Mouse (Mus musculus) cerebellum, postnatal 14 days (tissue): ENCODE results near the gene Ppp1r13b.
"Not testable (repeated sequence)": the region's sequence is repeated elsewhere in the genome, so short reads cannot be mapped to it uniquely, and the experiment has no call there.

Experiments
- DNase-seq, 2 experiments: peaks; one replicate each; pipeline ENCODE4 v3.0.0; 2021; ENCODE audit warnings: mixed read lengths in 2 of 2

Gene Ppp1r13b

GRCm38 (mm10) chr12:111907970-111908681, at the start of gene Ppp1r13b:
Ppp1r13b (minus strand) TSS chr12:111908110.
- DNase-seq, result peak; percentile 97

- no peak for DNase-seq
Observed at GRCm38 (mm10) chr12:111956173-111956572, 48.3 kb upstream of the Ppp1r13b start.

DNA sequence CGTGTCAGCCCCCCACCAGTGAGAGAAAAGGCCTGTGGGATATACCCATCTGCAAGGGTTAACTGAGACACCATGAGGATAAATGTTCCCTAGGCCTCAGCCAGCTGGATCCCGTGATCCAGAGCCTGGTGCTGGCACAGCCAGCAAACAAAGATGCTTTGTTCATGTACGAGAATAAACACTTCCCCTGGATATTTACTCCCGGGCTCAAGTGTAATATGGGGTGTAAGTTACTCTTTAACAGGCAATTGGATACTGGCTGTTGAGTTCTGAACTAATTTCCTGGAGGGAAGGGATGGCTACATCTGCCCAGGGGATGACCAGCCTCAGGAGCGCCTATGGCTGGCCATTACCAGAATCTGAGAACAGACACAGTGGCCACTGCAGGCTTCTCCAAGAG, 43.8 kb upstream of the Ppp1r13b start:
- no peak for DNase-seq

DNA sequence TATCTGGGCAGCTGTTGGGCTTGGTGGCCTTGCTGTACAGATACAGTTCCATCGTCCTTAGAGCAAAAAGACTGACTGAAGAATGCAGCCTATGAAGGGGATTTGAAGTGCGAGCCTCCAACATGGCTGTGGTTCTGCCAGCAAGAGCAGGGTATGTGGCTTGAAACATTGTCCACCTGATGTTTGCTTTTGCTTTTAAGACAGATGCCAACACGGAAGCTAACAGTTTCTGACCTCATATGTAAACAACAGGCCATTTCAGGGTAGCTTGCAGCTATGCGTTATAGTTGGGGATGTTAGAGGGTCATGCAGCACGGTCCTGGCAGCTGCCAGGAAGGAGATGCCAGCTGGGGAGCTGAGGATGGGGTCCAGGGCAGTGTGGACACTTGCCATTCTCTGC, 42.6 kb upstream of the Ppp1r13b start:
- peak in 1 of 2 experiments; percentile 1 for DNase-seq

DNA sequence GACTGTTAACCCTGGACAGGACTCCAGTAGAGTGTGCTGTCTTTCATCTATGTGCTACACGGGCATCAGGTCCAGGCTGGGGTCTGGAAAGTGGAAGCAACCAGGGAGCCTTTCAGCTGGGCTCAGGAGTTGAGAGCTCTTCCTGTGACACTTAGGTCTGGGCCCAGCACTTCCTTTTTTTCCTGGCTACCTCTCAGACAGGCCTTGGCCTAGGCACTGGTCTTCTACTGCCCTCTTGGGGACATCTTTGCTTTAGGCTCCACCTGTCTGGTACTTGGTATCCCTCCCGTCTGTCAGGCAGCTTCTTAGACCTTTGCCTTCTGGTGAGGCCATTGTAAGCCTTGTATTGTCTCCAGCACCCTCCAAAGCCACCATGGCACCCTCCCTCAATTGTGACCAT, 38.8 kb upstream of the Ppp1r13b start:
- DNase-seq, result peak; percentile 78 to 80

- DNase-seq, result not testable (repeated sequence)
Observed at GRCm38 (mm10) chr12:111945765-111946655, 38.1 kb upstream of the Ppp1r13b start.

GRCm38 (mm10) chr12:111945115-111945514, 37.2 kb upstream of the Ppp1r13b start:
- DNase-seq, result no peak

- DNase-seq, result not testable (repeated sequence)
Observed at GRCm38 (mm10) chr12:111944065-111944987, 36.4 kb upstream of the Ppp1r13b start.

DNA sequence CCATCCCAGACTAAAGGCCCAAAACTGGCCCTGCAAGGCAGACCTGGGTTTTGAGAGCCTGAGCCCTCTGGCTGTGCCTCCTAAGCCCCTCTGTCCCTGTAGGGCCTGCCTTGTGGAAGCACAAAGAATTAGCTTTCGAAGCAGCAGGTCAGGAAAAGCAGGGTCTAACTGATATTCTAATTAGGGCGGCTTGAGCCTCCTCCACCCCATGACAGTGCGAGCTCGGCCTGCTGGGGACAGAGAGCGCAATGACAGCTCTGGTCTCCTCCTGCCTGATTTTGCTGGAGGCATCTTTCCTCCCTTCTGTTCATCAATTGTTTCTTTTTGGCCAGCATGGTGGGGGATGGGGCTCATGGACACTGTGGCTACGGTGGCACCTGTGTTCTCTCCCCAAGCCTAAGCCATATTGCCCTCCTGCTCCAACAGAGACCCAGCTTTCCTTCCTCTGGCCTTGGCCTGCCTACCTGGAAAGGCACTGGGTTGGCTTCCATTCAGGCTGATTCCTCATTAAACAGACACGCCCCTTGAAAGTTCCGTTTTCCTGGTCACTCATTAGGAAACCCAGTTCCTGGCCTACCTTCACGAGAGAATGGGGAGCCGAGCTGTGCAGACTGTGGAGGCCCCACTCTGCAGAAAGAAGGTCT, 35.6 kb upstream of the Ppp1r13b start:
- peak; percentile 40 to 66 for DNase-seq

DNA sequence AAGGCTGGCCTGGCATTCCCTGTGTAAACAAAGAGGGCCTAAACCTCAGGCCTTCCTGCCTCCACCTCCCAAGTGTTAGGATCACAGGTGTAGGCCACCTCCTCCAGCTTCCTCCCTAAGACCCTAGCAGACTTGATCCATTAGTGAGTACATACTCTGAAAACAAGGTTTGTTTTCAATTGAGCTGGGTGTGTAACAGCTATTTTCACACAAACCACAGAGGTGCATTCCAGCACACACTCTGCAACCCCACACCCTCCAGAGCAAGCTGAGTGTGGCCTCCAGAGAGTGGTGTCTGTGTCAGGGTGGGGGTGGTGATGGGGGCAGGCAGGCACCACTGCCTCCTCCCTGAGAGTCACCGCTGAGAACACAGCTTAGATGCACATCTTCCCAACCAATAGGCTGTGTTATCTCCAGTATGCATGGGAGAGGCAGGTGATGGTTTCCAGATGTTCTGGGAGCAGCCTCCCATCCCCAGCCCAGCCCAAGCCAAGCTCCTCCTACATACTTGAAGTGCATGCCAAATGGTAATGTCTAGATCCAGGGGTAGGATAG, 30.8 kb upstream of the Ppp1r13b start:
- DNase-seq, result no peak

DNA sequence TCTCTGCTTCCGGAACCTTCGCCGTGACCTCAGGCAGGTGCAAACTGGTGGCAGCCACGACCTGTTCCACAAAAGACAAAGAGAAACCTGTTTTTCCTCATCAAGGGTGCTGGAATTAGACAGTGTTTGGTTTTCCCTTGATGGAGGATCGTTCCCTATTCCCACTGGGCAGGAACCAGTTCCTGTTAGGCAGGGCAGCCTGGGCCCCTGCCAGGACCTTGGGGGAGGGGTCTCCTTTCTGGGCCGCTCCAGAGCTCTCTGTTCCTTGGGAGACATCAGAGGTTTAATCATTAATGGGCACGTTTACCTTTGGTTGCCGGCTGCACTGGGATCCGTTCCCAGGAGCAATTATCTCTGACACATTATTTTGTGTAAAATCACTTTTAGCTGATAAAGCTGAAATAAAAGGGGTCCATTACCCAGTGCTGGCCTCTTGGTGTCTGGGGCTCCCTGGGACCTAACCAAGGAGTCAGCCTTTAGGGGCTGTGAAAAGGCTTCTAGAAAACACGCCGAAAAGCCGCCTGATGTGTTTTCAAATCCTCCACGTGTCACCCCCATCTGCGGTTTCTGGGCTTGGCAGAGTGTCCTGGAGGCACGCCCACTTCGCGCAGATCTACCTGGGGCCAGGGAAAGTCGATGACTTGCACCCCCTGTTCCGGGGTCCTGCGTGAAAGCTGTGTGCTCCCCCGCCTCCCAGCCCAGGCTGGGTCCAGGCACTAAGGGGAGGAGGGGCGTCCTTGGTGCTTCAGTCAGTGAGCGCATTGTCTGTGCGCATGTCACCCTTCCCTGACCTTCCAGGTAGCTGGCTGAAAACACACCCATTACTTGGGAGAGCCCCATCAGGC, 29.0 kb upstream of the Ppp1r13b start:
- DNase-seq, result peak; percentile 56 to 75

- DNase-seq, result peak; percentile 70 to 79
Observed at GRCm38 (mm10) chr12:111933971-111934370, 26.1 kb upstream of the Ppp1r13b start.

GRCm38 (mm10) chr12:111933032-111933704, 25.3 kb upstream of the Ppp1r13b start:
- DNase-seq, result peak in 1 of 2 experiments; percentile 52

GRCm38 (mm10) chr12:111932513-111932912, 24.6 kb upstream of the Ppp1r13b start:
- DNase-seq, result no peak

DNA sequence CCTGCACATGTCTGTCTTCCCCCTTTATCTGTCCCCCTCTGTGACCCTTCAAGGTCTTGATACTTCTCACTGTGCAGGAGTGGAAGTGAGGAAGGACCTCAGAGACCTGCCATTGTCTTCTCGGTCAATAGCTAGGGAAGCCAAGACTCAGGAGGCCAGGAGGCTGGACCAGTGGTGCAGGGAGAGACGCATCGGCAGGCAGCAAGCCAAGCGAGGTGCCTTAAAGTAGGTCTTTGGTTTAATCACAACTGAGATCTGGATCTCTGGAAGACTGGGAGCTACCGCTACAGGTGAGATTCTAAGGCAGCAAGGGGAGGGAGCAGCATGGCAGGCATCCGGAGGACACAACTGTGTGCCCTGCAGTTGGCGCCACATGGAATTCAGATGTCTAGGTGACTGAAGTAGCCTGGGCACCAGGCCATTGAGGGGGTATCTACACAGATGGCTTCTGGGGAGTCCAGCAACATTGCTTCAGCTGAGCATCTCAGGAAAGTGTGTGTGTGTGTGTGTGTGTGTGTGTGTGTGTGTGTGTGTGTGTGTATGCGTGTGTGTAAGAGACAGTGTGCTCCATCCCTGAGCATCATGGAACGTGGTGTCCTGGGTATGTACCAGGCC, 23.6 kb upstream of the Ppp1r13b start:
- peak; percentile 52 to 69 for DNase-seq

GRCm38 (mm10) chr12:111928411-111928966, 20.6 kb upstream of the Ppp1r13b start:
- DNase-seq, result no peak

DNA sequence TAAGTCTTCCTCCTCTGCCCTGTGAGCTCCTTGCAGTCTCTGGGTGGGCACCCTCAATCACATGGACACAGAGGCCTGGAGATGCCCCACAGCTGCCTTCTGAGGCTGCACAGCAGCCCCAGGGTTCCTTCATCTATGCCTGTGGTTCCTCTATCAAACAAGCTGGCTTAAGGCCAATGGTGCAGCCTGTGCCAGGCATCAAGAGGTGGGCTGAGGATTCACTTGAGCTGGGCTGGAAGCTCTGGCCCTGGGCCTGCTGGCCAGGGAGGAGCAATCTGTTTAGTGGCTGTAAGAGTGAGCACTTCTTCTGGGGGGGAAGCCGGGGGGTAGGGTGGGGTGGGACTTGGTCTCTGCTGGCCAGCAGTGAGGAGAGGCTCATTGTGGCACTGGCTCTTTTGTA, 19.4 kb upstream of the Ppp1r13b start:
- DNase-seq, result peak; percentile 84 to 89

- no peak for DNase-seq
Observed at GRCm38 (mm10) chr12:111923117-111923516, 15.2 kb upstream of the Ppp1r13b start.

DNA sequence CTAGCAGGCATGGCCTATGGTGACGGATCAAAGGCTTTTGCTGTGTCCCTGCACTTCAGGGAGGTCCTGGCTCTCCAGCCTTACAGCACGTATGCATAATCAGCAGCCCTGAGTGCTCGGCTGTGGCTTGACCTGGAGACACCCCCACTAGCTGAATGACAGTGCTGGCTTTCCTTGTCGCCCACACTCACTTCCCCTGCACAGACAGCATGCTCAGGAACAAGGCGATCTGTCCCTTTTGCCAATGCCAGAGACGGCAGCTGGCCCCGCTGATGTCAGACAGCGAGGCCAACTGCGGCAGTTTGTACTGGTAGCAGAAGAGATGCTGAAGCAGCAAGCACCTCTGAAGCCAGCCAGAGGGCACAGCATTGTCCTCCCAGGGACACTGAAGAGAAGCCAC, 12.1 kb upstream of the Ppp1r13b start:
- peak; percentile 79 to 84 for DNase-seq
